21 mouse cellular contexts compared by ENCODE assay signal in the genomic region with DNA sequence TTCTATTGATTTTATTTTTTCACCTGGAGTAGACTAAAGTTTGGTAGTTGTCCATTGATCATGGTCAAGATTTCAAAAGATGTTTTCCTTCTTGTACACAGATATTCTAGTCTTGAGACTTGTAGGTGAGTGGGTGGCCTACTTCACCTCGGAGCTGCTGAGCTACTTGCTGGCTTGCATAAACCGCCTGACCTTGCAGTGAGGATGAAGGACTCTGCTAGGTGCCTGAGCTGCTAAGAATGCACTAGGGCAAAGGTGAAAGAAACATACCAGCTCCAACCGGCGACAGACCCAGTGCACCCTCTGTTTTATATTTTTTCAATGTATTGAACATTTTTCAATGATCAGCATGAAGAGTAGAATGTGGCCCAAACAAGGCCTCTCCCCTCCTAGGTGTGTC. TPM values are rescaled to one million over a fixed set of nuclear protein-coding genes. Genes with fewer than 3 reads are reported as not detected.
DNase-seq lines count a peak whose midpoint lies in the region; ATAC-seq and TF ChIP-seq lines count a peak whose summit lies in the region.
"Had no signal": no experiment of that assay in that cellular context is flagged by ENCODE, and none has a peak within 500 bp of the region (broad histone marks: within the 10 kb centered on the region; RNA-seq: fewer than 3 reads in every experiment).

No protein-coding gene starts in this region.

- H3K4me3 ChIP-seq in heart, embryonic 10.5 days: no peak overlapping the region
- no peak overlapping the region for H3K4me3 ChIP-seq in kidney, embryonic 15.5 days (replicated peaks)
- H3K4me3 ChIP-seq in lung, postnatal 0 days (ENCODE audit: low read depth, low read length): no peak overlapping the region
- H3K4me3 ChIP-seq: embryonic facial prominence, embryonic 13.5 days; forebrain, embryonic 12.5 days; hindbrain, embryonic 12.5 days had no signal

- no peak overlapping the region for H3K27ac ChIP-seq in heart, embryonic 10.5 days
- H3K27ac ChIP-seq in kidney, embryonic 15.5 days: no peak overlapping the region
- H3K27ac ChIP-seq in lung, postnatal 0 days (ENCODE audit: low read length): no peak overlapping the region
- H3K27ac ChIP-seq: embryonic facial prominence, embryonic 13.5 days; forebrain, embryonic 12.5 days; hindbrain, embryonic 12.5 days had no signal

- no peaks in the 10 kb centered on the region for H3K9me3 ChIP-seq in heart, embryonic 10.5 days
- no peaks in the 10 kb centered on the region for H3K9me3 ChIP-seq in kidney, embryonic 15.5 days (replicated peaks)
- no peaks in the 10 kb centered on the region for H3K9me3 ChIP-seq in lung, postnatal 0 days (ENCODE audit: low read length)
- H3K9me3 ChIP-seq: embryonic facial prominence, embryonic 13.5 days; forebrain, embryonic 12.5 days; G1E; hindbrain, embryonic 12.5 days had no signal

- no peak overlapping the region for H3K4me2 ChIP-seq in kidney, embryonic 15.5 days
- H3K4me2 ChIP-seq in lung, postnatal 0 days (replicated peaks; ENCODE audit: low read depth, low read length): no peak overlapping the region
- H3K4me2 ChIP-seq: embryonic facial prominence, embryonic 13.5 days; forebrain, embryonic 12.5 days; hindbrain, embryonic 12.5 days had no signal

- peak; percentile 75 for DNase-seq in heart, adult 11 months
- DNase-seq in heart, embryonic 10.5 days (ENCODE audit: low spot score): no peak
- DNase-seq in kidney, adult 8-10 months: peak; percentile 62 to 82
- DNase-seq in kidney, postnatal 36 days: peak; percentile 64 to 80
- no peak for DNase-seq in frontal cortex, postnatal 25 days (ENCODE audit: low spot score in 2 of 2)
- DNase-seq in lung, postnatal 0 days (ENCODE audit: low spot score): no peak
- DNase-seq: adrenal gland, adult 8-10 months; cerebellum, adult 11 months; cerebellum, adult 8-10 months; gastrocnemius, postnatal 14 days had no signal

- ATAC-seq in kidney, embryonic 15.5 days (replicated peaks; ENCODE audit: low FRiP score): no peak
- ATAC-seq in lung, postnatal 0 days: no peak
- ATAC-seq: forebrain, embryonic 16.5 days; hindbrain, embryonic 16.5 days had no signal

- no peak for TF ChIP-seq EP300 in lung, postnatal 0 days (IDR thresholded peaks at IDR 0.05)

- H3K9ac ChIP-seq in kidney, embryonic 15.5 days: no peak overlapping the region
- no peak overlapping the region for H3K9ac ChIP-seq in lung, postnatal 0 days (replicated peaks; ENCODE audit: low read depth)
- H3K9ac ChIP-seq: embryonic facial prominence, embryonic 13.5 days; forebrain, embryonic 12.5 days; hindbrain, embryonic 12.5 days had no signal

- no peaks in the 10 kb centered on the region for H3K36me3 ChIP-seq in heart, embryonic 10.5 days
- no peaks in the 10 kb centered on the region for H3K36me3 ChIP-seq in kidney, embryonic 15.5 days
- no peaks in the 10 kb centered on the region for H3K36me3 ChIP-seq in lung, postnatal 0 days (ENCODE audit: insufficient read depth, low read length)
- H3K36me3 ChIP-seq: embryonic facial prominence, embryonic 13.5 days; forebrain, embryonic 12.5 days; G1E; hindbrain, embryonic 12.5 days had no signal

- TF ChIP-seq CTCF in lung, postnatal 0 days (IDR thresholded peaks at IDR 0.05): no peak

- H3K27me3 ChIP-seq in heart, embryonic 10.5 days (ENCODE audit: insufficient read depth, poor library complexity, severe bottlenecking): no peaks in the 10 kb centered on the region
- H3K27me3 ChIP-seq in kidney, embryonic 15.5 days: no peaks in the 10 kb centered on the region
- no peaks in the 10 kb centered on the region for H3K27me3 ChIP-seq in lung, postnatal 0 days (replicated peaks; ENCODE audit: insufficient read depth, low read length)
- H3K27me3 ChIP-seq: embryonic facial prominence, embryonic 13.5 days; forebrain, embryonic 12.5 days; hindbrain, embryonic 12.5 days had no signal

- H3K4me1 ChIP-seq in heart, embryonic 10.5 days: peaks cover 10% of the 10 kb centered on the region; the same call in 1 of the 2 replicates
- H3K4me1 ChIP-seq in kidney, embryonic 15.5 days: peaks cover 11% of the 10 kb centered on the region
- H3K4me1 ChIP-seq in lung, postnatal 0 days (ENCODE audit: insufficient read depth, low read depth, low read length): no peaks in the 10 kb centered on the region
- H3K4me1 ChIP-seq: embryonic facial prominence, embryonic 13.5 days; hindbrain, embryonic 12.5 days had no signal

- 73% methylated on average over 4 of the region's 4 CpGs for WGBS in heart, embryonic 10.5 days
- 85% methylated on average over 4 of the region's 4 CpGs for WGBS in kidney, embryonic 15.5 days
- 69% methylated on average over 4 of the region's 4 CpGs for WGBS in lung, postnatal 0 days

RNA-seq across cellular contexts. Expression of a gene that starts 5.8 kb away (rescaled TPM):
- 0.18 and 0.20 TPM in 2 replicates for polyA plus RNA-seq in heart, embryonic 10.5 days (2016; fragmentation: Nextera tagmentation; extraction: Ambion mirVana)
- polyA plus RNA-seq in kidney, embryonic 15.5 days (2015; fragmentation: Nextera tagmentation; extraction: Ambion mirVana): 0.30 and 0.44 TPM in 2 replicates
- 0.15 and 0.43 TPM in 2 replicates for polyA plus RNA-seq in lung, postnatal 0 days (2015; fragmentation: Nextera tagmentation; extraction: Ambion mirVana)
- polyA plus RNA-seq: CD4-positive, CD25-positive, alpha-beta regulatory T cell, adult 4 months; forebrain, embryonic 16.5 days; G1E had no signal

RNA-seq across cellular contexts. Expression of a gene that starts 7.9 kb away (rescaled TPM):
- not detected in 2 replicates for polyA plus RNA-seq in heart, embryonic 10.5 days (2016; fragmentation: Nextera tagmentation; extraction: Ambion mirVana)
- polyA plus RNA-seq in kidney, embryonic 15.5 days (2015; fragmentation: Nextera tagmentation; extraction: Ambion mirVana): not detected in 2 replicates
- not detected in 2 replicates for polyA plus RNA-seq in lung, postnatal 0 days (2015; fragmentation: Nextera tagmentation; extraction: Ambion mirVana)
- polyA plus RNA-seq: CD4-positive, CD25-positive, alpha-beta regulatory T cell, adult 4 months; cortical plate, adult 2 months; embryonic facial prominence, embryonic 13.5 days; forebrain, embryonic 12.5 days; forebrain, embryonic 16.5 days; frontal cortex, adult 2 months; G1E; heart, embryonic 14.5 days; hindbrain, embryonic 12.5 days; hindbrain, embryonic 16.5 days had no signal

RNA-seq across cellular contexts. Expression of a gene that starts 29.7 kb away (rescaled TPM):
- polyA plus RNA-seq in heart, embryonic 10.5 days (2016; fragmentation: Nextera tagmentation; extraction: Ambion mirVana): 46.0 and 61.0 TPM in 2 replicates
- 114 and 121 TPM in 2 replicates for polyA plus RNA-seq in kidney, embryonic 15.5 days (2015; fragmentation: Nextera tagmentation; extraction: Ambion mirVana)
- 29.5 and 34.2 TPM in 2 replicates for polyA plus RNA-seq in lung, postnatal 0 days (2015; fragmentation: Nextera tagmentation; extraction: Ambion mirVana)

Comparison
In these comparisons a context has a peak if more than half of its experiments do, and no peak if none do; other contexts are left out.
1. DNase-seq: peak in heart, adult 11 months (single experiment), kidney, adult 8-10 months (2 of 2) and kidney, postnatal 36 days (2 of 2); none in heart, embryonic 10.5 days (single experiment), frontal cortex, postnatal 25 days (0 of 2) and lung, postnatal 0 days (single experiment).